Mouse (Mus musculus): ENCODE data around the gene Ggact.

Gene Ggact

DNA sequence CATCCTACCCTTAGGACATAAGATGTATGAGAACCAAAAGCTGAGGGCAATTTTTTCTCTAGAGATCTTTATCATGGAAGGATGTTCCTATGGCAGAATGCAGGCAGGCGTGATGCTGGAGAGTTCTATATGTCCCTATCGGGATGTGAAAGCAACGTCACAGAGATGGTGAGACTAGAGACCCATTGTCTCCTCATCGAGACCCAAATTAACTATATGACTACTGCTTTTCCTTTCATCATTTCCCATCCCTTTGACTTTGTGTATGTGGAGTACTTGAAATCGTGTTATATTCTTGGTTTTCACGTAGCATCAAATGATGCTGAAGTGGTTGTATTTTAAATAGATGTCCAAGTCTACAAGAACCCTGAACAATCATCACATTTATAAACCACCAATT lies at the start of gene Ggact:
TSS of gene Ggact (minus strand) at position 101 of the 400 bp plus-strand sequence.
- no peak for DNase-seq (ENCODE audit: extremely low spot score)

DNA sequence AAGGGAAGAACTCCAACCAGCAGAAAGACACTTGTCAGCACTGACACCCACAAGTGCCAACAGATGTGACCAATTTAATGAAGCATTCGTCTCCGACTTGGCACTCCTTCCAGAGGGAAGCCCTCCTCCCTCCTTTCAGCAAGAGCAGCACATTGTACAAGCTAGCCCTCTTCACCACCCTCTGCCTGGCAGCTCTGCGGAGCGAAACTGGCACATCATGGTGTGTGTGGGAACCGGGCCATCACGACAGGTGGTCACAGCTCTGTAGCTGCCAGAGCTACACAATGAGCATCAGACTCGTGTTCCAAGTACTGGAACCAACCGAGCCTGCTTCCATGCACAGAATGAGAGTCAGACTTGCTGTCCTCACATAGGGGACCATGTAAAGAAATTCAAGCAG lies 44.4 kb upstream of the Ggact start:
- DNase-seq (ENCODE audit: extremely low spot score) = no peak

DNA sequence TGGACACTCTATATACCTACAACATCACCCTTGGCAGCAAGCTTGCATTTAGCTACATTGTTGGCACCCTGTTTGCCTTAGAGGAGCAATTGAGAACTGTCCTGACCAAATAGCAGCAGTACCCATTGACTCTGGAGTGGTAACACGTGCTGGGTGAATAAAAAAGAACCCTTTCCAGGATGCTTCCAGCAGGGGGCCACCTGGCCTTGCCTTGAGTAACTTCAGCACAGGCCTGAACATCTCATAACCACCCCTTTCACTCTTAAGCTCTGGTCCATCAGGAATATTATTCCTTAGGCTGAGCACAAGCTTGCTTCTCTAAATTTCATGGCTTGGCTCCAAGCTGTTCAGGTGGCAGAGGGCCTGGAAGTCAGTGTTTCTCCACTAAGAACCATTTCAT lies 39.8 kb upstream of the Ggact start:
- peak; percentile 14 for DNase-seq (ENCODE audit: extremely low spot score)

DNA sequence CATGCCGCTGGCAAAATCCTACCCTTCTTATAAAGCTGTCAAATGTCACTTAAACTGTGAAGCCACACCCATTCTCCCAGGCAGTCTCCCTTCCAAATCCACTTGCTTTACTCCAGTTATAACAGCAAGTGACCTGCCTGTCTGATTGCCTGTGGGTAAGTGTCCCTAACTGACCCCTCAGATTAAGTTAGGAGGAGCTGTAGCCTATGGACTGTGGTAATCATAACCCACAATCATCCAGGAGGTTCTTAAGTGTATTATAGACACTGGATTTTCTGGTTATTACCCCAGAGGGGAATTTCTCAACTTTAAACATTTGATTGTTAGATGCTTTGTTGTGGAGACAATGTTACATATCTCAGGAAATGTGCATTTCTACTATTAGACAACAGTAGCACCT lies 39.0 kb upstream of the Ggact start:
- DNase-seq (ENCODE audit: extremely low spot score) = no peak

DNA sequence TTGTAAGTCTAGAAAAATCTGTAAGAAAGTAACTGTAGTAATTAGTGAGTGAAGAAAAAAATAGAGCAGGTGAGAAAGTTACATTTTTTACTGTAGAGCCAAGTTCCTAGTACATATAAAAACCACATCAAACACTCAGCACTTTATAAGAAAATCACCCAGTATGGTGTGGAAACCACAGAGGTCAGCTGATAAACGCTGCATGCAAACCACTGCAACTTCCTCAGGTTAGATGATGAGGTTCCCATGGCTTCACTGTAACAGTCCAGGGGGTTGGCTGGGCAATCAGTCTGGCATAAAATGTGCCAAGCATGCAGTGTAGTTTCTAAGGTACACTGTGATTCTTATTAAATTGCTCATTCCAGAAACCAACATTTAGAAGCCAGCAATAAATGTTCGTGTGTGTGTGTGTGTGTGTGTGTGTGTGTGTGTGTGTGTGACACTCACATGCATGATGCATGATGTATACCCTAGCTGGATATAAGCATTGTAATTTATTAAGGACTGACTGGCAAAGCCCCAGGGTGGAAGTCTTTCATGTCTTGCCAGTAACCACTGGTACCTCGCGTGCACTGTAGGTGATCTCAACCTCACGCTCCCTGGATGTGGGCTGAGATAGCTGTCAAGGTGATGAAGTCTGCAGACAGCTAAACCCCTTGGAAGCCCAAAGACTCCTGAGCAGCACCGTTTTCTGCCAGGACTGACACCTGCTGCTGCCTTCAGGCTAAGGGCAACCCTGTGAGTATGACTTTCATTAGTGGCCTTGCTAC lies 38.3 kb upstream of the Ggact start:
- DNase-seq (ENCODE audit: extremely low spot score) = no peak

DNA sequence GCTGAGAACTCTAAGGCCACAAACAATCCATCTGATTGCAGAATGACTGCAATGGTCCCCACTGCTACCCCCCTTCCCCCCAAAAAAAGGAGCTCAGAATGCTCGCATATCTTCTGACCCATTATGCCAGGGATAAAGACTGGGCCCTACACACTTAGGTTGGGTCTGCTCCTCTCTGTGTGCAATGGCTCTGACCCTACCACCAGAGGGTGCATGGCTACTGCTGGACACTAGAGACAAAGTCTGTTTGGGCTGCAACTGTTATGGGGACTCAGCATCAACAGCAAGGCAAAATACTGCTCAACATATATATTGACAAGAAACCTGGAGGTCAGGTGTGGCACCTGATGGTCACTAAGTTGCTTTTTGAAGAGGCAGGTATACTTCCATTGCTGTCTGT lies 37.4 kb upstream of the Ggact start:
- no peak for DNase-seq (ENCODE audit: extremely low spot score)

DNA sequence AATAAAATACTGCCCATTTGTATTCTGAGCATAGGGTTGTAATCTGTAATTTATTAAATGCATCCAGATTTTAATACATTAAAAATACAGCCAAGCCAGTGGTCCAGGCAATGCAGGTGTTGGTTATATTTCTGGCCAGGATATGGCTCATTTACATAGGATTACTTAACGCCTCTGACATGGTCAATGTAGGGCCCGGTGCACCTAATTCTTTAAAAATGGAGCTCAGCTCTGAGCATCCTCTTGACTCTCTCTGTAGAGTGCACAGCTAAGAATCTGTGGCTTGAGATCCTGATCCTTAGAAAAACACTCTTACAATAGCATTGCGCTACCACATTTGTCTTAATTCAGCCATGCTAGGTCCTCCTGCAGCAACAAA lies 29.9 kb upstream of the Ggact start:
- no peak for DNase-seq (ENCODE audit: extremely low spot score)

DNA sequence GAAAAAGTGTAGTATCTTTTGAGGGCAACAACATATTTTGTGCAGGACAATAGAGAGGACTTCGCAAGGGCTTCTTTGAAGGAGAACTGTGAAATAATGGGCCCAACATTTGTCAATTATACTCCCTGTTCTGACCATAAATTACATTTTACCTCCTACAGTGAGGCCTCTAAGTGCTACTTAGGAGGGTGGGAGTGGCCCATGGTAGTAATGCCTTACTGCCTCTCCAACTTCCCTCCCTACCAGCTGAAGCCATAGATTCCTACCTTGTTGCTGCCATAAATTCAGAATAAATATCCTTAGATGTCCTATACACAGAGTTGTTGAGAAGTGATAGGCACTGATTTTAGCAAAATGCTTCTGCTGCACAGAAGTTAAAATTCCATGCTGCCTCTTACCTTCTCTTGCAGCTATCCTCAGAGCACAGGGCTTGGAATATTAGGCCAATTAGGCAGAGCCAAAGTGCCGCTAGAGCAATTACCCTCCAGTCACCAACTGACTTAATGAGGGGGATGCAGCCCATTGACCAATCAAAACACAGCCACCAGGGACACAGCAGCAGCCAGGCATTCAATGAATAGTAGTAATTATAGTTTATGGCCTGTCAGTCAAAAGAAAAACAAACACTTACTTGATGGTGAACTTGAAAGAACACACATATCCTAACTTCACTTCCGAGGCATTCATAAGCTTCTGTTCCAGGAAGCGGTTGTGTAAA lies 29.4 kb upstream of the Ggact start:
- no peak for DNase-seq (ENCODE audit: extremely low spot score)

DNA sequence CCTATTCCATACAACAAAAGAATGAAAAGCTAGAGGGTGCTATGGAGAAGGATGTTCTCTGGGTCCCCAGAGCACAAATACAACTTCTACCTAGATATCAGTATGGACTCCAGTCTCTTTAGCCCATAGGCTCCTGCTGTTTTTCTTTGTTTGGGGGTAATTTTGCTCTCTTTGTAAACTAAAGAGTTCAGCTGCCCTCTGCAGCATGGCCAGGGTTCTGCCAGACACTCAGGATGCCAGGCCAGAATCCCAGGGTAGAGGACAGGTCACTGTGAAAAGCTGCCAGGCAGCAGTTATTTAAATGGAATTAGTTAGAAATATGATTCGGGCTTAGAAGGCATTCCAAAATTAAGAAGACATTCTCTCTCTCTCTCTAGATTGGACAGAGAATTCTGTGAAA lies 22.9 kb upstream of the Ggact start:
- no peak for DNase-seq (ENCODE audit: extremely low spot score)

DNA sequence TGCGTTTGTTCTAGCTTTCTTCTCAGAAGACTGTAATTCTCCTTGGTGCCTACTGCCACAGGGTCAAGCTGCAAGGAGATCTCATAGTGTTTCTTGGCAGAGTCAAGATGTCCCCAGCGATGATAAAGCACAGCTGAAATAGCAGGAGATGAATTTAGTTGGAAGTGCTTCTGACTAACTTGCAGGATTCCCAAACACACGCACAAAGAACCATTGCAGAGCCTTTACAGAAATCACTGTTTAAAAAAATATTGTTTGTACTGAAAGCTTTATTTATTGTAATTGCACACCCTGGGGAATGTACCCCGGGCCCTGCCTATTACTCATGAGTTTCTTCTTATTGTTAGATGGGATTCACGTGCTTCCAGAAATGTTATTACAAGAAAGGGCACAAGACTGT lies 6.5 kb upstream of the Ggact start:
- DNase-seq (ENCODE audit: extremely low spot score) = no peak

DNA sequence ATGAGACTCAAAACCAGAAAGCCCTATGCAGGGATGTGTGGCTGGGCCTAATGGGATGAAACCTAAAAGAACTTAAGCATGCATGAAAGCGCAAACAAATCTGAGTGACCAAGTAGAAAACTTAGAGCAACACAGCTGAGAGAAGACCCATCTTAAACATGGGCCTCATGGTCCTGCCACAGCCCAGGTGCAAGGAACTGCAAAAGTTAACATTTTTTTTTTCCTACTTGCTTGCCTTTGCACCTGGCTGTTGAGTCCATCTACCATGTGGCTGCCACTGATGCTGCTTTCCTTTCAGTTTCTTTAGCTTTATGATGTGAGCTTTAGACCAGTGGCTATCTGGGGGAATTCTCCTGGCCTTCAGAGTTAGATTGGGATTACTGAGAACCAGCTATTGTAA lies 4.1 kb upstream of the Ggact start:
- no peak for DNase-seq (ENCODE audit: extremely low spot score)

DNA sequence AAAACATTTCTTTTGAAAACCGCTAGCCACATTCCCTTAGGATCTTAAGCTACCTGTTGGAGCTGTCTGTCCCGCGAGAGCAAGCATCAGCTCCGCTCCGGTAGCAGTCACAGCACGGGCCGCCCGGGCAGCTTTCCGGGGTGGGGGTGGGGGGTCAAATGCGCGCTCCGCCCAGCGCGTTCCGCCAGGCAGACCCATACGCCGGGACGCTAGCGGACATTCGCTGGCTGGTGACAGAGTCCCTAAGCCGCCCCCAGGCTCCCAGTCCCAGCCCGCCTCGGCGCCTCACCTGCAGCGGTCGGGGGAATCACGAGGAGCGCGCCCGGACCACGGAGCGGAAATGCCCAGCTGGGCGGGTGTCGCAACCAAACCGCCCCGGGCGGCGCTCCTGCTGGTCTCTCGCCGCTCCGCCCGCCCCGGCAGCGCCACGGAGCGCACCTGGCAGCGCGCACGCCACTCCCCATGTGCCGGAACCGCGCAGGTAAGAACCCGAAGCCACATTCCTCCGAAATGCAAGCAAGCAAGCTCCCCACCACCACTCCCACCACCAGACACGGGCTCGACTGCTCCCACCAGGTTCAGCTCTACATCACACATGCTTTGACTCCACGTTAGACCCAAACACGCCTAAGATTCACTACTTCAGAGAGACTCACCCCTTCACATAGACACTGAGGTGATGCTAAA lies 602 bp downstream of the Ggact start:
- peak; percentile 73 for DNase-seq (ENCODE audit: extremely low spot score)

DNA sequence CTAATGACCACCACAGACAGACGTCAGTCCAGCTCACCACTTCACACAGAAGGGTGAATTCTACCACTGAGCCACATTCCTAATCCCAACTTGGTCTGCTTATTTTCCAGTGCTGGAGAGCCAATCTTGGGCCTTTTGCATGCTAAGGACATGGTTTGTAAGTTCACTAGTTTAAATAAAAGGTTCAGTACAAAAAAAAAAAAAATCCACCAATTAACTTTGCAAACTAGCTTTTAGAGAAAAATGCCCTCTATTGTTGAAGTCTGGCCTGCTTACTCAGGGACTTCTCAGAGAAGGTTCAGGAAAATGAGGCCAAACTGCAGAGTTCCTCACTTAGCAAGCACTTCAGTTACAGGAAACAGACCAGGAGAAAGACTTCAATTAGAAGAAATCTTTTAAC lies 1.4 kb downstream of the Ggact start:
- no peak for DNase-seq (ENCODE audit: extremely low spot score)

DNA sequence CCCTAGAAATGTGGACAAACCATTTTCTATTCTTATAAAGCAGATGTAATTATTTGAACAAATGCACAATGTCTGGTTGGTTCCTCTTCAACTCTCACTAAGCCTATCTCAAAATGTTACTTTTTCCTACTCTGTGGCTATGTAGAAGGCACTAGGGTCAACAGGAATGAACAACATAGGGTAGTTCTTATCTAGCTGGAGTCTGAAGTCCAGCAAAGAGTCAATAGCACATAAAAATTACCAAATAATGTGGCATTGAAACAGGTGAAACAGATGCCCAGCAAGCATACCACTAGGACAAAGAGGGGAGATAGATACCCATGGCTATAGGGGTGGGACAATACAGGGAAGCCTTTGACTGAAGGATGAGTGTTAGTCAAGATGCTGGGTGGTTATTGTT lies 2.3 kb downstream of the Ggact start:
- DNase-seq (ENCODE audit: extremely low spot score) = no peak

DNA sequence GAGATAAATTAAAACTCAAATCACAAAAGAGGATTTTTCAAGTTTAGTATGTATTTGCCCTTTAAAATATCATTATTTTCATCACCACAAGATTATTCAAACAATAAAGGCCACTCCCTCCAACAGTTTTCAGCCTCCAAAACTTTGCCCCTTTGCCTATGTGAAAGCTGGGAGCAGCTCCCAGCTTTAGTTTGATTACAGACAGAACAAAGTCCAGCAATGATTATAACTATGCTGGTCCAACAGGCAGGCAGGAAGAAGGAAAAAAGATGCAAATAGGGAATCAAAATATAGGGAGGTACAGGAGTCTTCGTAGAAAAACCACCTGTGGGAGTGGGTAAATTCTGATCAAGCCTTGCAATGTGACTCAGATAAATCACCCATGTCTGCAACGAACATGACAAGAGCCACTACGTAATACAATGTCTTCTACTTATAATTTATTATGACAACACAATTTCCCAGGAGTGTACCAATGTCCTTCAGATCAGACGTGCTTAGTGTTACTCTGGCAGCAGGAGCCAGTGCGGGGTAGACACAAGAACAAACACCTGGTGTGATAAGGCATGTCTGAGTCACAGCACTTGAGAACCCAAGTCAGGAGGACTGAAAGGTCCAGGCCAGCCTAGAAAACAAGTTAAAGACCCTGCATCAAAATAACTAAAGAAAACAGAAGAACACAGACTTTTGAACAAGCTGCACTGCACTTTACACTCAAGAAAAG lies 4.0 kb downstream of the Ggact start:
- DNase-seq (ENCODE audit: extremely low spot score) = no peak

DNA sequence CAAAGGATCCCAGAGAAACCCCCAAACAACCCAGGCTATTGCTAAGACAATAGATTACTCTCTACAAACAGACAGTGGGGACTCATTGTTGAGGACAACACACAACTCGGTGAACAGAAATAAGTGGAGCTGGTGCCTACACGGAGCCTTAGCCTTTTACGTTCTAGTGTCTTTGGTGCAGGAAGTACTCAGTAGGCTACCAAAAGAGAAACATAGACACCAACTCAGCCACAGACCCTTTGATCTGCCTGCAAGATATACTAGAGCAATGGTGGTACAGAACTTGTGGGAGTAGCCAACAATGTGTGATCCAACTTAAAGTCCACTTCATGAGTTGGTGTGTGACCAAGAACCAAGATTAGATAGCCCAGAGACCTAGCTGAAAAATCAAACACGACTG lies 5.5 kb downstream of the Ggact start:
- DNase-seq (ENCODE audit: extremely low spot score) = no peak

DNA sequence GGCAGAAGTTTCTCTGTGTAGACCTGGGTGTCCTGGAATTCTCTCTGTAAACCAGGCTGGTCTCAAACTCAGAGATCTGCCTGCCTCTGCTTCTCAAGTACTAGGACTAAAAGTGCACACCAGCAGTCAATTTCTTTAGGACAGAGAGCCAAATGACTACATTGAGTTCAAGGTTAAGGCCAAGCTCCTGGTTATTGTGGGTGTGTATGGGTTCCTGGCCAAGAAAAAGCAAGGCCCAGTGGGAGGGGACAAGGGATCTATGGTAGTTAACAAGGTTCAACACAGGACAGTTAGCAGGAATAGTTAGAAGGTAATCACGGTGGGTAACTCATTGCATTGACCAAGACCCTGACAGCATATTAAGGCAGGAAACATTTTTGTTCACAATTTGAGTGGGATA lies 8.6 kb downstream of the Ggact start:
- DNase-seq (ENCODE audit: extremely low spot score) = no peak

DNA sequence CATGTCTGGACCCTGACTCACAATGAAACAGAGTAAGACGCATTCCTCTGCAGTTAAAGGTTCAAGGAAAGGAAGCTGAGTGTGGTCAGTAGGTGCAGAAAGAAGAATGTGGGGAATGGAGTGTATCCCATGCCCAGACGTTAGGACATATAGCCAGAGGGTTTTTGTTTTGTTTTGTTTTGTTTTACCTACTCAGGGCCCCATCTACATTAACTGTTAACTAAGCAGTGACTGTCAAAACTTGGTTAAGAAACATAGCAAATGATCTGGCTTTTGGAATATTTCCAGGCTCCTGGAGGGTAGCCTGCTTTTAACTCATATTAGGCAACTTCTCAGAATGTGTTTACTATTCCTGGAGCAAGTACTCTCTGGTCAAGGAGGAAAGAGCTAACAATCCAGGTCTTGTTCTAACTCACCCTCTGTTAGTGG lies 9.6 kb downstream of the Ggact start:
- no peak for DNase-seq (ENCODE audit: extremely low spot score)

DNA sequence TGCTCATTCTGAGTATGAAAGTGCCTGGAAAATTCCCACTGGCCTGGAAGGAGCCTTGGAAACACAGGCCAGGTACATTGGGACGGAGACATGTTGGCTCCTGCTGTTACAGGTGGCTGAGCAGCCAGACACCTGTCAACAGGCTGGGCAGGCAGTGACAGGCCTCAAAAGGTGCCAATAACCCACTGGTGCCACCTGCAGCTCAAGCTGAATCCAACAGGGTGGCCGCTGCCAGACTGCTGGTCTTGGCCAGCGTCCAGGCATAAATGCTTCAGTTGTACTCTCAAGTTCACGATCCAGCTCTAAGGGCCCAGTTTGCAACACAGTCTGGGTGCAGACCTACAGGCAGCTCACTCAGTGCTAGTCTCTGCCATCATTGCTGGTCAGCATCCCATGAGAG lies 10.7 kb downstream of the Ggact start:
- no peak for DNase-seq (ENCODE audit: extremely low spot score)

DNA sequence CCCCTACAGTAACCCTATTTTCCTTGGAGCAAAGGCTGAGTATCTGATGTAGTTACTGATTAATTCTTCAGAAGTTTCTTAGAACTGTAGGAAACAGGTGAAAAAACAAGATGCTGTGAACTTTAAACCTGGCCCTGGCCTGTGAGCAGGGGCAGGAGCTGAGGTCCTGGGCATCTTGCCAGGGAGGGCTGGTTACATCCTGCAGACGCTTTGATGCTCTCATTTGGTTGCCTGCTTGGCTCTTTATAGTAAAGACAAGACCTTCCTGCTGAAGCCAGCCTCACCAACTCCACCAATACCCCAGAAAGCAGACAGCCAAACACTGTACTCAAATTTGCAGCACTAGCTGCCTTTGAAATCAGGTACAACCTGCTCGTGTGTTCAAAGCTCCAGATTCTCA lies 11.4 kb downstream of the Ggact start:
- no peak for DNase-seq (ENCODE audit: extremely low spot score)

DNA sequence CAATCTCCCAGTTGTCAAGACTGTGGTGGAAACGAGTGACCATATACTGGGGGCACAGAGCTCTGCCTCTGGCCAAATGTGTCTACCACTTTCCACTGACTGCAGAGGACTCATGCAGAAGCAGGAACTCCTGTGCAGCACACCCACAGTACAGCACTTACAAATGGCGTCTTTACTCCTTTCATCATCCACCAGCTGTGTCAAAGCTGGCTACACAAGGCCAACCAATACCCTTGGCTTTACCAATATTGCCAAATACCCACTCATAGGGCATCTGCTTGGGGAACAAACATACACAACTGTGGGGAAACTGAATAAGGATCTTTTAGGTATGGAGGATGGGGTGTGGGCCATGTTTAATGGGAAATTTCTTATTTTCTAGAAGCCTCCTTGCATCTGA lies 11.8 kb downstream of the Ggact start:
- no peak for DNase-seq (ENCODE audit: extremely low spot score)

DNA sequence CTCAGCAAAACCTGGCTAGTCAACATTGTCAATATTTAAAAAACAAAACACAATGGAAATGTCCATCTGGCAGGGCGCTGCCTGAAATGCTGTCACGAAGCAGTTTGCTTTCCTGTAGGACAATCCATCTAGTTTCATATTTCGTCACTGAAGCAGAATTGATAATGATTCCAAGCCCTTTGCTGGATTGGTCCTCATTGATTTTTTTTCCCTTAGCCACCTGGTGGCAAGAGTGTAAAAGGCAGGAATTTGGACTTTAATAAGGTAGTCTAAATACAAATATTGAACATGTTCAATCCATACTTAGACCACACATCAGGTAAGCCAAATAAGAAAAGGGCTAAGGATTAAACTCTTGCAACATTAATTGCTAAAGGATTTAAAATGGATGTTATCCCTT lies 12.4 kb downstream of the Ggact start:
- DNase-seq (ENCODE audit: extremely low spot score) = no peak

Measured in embryo, embryonic 9.5 days (tissue).